Mouse (Mus musculus): ENCODE results near the gene Scd1. TPM values are rescaled to one million over a fixed set of nuclear protein-coding genes. Genes with fewer than 3 reads are reported as not detected.
A peak's percentile ranks its signal among the peaks of the same experiment; 100 is the strongest.

Gene Scd1
- total RNA-seq, 2 experiments from 2014 or later, result 150 to 156 TPM

- no peak for DNase-seq (ENCODE audit: low spot score in 2 of 2)
Observed at GRCm38 (mm10) chr19:44400484-44401197, 7.0 kb downstream of the Scd1 start.

GRCm38 (mm10) chr19:44400076-44400475, 7.6 kb downstream of the Scd1 start:
- no peak for DNase-seq (ENCODE audit: low spot score in 2 of 2)

GRCm38 (mm10) chr19:44396742-44397141, 10.9 kb downstream of the Scd1 start:
- DNase-seq (ENCODE audit: low spot score in 2 of 2), result no peak

- DNase-seq (ENCODE audit: low spot score in 2 of 2), result no peak
Observed at GRCm38 (mm10) chr19:44394972-44395371, 12.7 kb downstream of the Scd1 start.

GRCm38 (mm10) chr19:44393962-44394422, 13.7 kb downstream of the Scd1 start:
- peak in 1 of 2 experiments; percentile 13 for DNase-seq (ENCODE audit: low spot score in 2 of 2)

GRCm38 (mm10) chr19:44392339-44393009, 15.2 kb downstream of the Scd1 start:
- no peak for DNase-seq (ENCODE audit: low spot score in 2 of 2)

GRCm38 (mm10) chr19:44391856-44392255, 15.8 kb downstream of the Scd1 start:
- DNase-seq (ENCODE audit: low spot score in 2 of 2), result no peak

GRCm38 (mm10) chr19:44389507-44389906, 18.2 kb downstream of the Scd1 start:
- DNase-seq (ENCODE audit: low spot score in 2 of 2), result no peak

GRCm38 (mm10) chr19:44388475-44389428, 18.9 kb downstream of the Scd1 start:
- DNase-seq (ENCODE audit: low spot score in 2 of 2), result peak; percentile 78 to 89

- DNase-seq (ENCODE audit: low spot score in 2 of 2), result no peak
Observed at GRCm38 (mm10) chr19:44387746-44388474, 19.8 kb downstream of the Scd1 start.

- no peak for DNase-seq (ENCODE audit: low spot score in 2 of 2)
Observed at GRCm38 (mm10) chr19:44387089-44387671, 20.5 kb downstream of the Scd1 start.

GRCm38 (mm10) chr19:44385887-44386498, 21.7 kb downstream of the Scd1 start:
- DNase-seq (ENCODE audit: low spot score in 2 of 2), result no peak

- no peak for DNase-seq (ENCODE audit: low spot score in 2 of 2)
Observed at GRCm38 (mm10) chr19:44382682-44383321, 24.9 kb downstream of the Scd1 start.

GRCm38 (mm10) chr19:44380065-44380464, 27.6 kb downstream of the Scd1 start:
- DNase-seq (ENCODE audit: low spot score in 2 of 2), result no peak

GRCm38 (mm10) chr19:44379090-44379489, 28.6 kb downstream of the Scd1 start:
- no peak for DNase-seq (ENCODE audit: low spot score in 2 of 2)

GRCm38 (mm10) chr19:44377629-44378375, 29.9 kb downstream of the Scd1 start:
- no peak for DNase-seq (ENCODE audit: low spot score in 2 of 2)

- no peak for DNase-seq (ENCODE audit: low spot score in 2 of 2)
Observed at GRCm38 (mm10) chr19:44376511-44376951, 31.1 kb downstream of the Scd1 start.

- DNase-seq (ENCODE audit: low spot score in 2 of 2), result peak; percentile 51 to 85
Observed at GRCm38 (mm10) chr19:44372969-44373368, 34.7 kb downstream of the Scd1 start.

- no peak for DNase-seq (ENCODE audit: low spot score in 2 of 2)
Observed at GRCm38 (mm10) chr19:44370231-44370630, 37.4 kb downstream of the Scd1 start.
